Mouse (Mus musculus) adrenal gland, adult (tissue): Measurements from ENCODE around the gene Mdga1.

ENCODE experiments used
- DNase-seq, 2 experiments: peaks; one replicate each; pipeline ENCODE4 v3.0.0; 2022 to 2023; ENCODE audit warnings: low spot score in 1 of 2; ENCODE audit not compliant: inconsistent age in 2 of 2

The Mdga1 gene

DNA sequence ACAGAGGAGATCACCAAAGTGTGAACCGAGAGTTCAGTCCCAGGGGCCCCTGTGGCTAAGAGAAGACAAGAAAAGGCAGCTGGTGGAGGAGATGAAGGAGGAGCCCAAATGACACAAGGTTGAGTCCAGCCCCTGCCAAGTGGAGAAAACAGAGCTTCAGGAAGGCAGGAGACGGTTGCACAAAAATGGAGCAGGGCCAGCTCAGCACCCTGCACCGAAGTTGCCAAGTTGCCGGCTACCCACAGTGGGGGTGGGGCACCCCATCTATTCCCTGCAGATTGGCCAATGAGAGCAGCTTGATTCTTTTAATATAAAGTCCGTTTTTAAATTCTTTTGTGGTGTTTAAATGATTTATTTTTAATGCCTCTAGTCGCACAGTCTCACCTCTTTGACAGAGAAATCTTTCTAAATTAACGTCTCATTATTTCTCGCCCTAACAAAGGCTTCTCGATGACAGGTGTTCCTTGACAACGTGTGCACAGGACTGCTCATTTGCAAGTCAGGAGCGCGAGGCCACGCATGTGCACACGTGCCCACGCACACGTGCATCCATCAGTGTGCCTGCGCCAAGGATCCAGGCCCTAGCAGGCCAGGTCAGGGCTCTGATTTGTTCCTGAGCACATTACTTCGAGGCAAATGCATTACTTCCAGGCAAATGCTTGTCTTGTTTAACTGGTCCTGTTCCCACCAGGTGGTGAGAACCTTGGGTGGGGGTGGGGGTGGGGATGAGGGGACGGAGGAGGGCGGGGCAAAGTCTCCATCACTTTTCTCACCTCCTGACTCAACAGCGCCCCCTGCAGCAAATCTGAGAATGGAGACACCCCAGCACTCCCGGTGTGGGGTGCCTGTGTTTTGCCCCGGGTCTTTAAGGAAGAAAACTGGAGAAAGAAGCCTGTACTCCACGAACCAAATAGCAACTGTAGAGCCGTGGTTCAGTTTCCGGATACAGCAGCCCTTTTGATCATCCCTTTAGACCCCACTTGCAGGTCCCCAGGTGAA lies 44.0 kb downstream of the Mdga1 start:
- no peak for DNase-seq

DNA sequence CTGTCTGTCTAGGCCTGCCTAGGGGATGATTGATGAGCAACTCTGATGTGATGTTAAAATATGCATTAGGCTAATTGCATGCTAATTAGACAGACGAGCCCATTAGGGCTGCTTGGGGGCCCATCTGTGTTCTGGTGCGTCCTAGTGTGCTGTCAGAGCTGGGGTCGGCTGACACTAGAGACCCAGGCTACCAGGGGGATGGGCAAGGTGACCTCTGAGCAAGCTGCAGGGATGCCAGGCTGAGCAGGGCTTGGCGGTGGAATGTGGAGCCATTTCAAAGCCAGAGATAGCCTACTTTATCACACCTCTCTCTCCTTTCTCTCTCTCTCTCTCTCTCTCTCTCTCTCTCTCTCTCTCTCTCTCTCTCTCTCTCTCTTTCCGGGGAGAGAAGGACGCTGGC lies 49.8 kb downstream of the Mdga1 start:
- no peak for DNase-seq

DNA sequence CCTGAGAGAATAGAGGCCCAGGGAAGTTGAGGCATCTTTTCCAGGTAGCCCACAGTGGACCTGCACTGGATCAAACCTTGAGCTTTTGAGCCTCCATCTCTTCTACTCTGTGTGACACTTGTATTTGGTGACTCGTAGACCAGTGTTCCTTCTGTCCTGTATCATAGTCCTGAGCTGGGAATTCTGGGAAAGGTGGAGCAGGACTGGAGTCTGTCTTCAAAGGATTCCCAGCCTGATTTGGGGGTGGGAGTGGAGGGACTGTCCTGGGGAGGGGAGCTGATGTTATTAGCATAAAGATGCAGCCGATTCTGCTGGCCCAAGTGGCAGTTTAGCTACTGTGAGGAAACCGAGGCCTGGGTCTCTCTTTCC lies 50.4 kb downstream of the Mdga1 start:
- no peak for DNase-seq

DNA sequence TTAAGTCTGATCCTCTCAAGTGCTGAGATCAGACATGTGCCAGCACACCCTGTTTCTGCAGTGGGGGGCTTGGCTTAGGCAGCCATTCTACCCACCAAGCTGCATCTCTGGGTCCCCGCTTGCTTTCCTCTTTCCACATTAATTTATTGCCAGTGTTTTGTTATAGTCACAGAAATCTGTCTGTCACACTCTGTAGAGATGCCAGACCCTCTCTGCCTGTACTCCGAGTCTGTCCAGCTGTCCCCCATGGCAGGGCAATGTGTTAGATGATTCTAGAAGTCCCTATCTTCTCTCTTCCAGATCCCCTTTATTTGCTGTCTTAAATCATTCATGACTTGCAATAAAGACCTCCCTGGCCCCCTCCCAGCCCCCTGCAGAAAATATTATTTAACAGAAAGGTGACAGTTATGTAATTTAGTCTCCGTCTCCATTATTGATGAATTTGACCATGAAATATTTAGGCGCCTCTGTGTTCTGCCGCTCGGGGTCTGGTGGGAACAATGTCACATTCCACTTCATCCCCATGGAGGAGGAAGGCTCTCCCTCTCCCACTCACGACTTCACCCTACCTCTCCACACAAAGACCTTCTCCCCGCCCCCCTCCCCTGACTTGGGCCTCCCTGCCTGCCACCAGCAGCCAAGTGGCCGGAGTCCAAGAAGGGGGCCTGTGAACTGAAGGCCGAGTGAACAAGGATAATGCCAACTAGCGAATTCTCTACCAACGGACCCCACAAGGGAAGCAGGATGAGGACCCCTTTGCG lies 50.9 kb downstream of the Mdga1 start:
- DNase-seq, result no peak

DNA sequence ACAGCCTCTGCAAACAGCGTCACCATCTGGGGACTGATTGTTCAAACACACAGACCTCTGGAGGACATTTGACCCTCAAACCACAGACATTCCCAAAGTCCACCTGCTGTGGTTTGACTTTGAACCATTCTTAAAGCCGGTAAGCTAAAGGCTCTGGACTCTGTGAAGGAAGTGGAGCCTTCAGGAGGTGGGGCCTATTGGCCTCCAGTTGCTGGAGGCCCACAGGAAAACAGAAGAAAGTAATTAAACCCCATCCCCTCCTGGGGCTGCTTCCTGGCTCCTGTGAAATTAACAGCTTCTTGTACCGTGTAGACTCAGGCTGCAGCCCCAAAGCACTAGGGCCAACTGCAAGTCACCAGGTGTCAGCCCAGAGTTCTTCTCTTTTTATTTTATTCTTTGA lies 52.9 kb downstream of the Mdga1 start:
- DNase-seq, result no peak

DNA sequence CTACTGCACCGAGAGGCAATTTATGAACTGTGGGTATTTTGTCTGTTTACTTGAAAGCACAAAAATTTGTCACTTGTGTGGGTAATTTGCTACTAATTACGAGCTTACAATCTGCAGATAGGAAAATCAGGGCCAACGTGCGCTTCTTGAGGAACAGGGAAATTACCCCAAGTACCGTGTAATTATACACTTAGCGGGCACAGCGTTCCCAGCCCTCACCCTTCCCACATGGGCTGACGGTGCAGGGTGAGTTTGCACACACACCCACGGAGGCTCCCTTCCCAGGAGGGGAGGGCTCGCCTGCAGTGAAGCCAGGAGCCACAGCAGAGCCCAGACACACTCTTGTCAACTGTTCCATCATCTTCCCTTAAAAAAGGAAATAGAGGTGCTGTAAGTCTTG lies 54.1 kb downstream of the Mdga1 start:
- no peak for DNase-seq

DNA sequence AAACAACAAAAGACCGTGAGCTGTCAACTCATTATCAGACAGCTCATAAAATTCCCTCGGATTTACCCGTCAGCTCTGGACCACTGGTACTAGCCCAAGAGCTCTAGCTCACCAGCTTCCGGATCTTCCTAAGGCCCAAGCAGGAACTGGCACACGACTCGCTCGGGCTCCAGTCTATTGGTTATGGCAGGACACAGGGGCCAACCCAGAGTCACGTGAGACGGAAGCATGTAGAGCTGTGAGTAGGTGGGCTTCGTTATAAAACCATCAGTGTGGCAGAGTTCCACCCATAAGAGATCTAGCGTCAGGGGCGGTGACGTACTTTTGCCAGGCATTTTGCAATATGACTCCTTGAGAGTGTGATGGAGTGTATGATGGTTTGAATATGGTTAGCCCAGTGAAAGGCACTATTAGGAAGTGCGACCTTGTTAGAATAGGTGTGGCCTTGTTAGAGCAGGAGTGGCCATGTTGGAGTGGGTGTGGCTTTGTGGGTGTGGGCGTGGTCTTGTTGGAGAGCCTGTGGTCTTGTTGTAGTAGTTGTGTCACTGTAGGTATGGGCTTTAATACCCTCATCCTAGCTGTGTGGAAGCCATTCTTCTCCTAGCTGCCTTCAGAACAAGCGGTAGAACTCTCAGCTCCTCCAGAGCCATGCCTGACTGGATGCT lies 56.5 kb downstream of the Mdga1 start:
- DNase-seq, result no peak

DNA sequence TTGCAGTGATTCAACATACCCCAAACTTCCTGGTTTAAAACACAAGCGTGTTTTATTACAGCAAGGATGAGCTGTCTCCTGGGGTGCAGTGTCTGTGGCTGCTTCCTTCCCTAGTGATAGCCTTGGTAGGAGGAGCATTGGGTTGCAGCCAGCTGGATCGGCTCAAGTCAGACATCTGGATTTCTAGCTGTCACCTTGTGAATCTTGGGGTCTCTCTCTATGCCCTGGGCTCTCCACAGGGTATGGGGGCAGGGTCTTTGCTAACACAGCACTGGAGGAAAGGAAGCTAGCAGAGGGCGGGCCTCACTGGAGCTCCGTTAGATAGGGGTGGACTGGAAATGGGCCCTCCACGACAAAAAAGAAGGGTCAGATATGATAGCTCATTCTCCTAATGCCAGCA lies 57.2 kb downstream of the Mdga1 start:
- DNase-seq, result peak; percentile 26 to 69

DNA sequence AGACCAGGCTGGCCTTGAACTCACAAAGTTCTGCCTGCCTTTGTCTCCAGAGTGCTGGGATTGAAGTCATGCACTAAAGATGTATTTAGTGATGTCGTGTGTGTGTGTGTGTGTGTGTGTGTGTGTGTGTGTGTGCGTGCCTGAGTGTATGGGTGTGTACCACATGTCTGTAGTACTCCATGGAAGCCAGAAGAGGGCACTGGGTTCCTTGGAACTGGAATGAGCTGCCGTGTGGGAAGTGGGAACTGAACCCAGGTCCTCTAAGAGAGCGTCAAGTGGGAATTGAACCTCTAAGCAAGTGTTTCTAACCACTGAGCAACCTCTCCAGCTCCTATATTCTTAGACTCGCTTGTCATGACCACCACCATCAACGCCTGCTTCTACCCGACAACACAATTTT lies 60.9 kb downstream of the Mdga1 start:
- no peak for DNase-seq

DNA sequence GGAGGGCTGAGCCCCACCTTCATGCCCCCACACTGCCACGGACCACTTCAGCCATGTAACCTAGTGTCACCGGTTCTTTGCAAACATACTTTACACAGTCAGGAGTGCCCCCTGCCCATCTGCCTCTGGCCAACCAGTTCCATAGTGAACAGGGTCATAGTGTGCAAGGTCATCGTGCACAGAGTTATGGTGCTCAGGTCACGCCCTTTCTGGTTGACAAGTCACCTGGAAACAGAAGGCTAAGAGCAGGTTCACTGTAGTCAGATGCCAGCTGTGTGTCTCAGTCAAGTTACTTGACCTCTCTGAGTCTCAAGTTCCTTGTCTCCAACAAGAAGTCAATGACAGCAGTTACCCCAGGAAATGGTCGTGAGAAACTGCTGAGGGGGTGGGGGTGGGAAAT lies 65.2 kb downstream of the Mdga1 start:
- DNase-seq, result no peak

DNA sequence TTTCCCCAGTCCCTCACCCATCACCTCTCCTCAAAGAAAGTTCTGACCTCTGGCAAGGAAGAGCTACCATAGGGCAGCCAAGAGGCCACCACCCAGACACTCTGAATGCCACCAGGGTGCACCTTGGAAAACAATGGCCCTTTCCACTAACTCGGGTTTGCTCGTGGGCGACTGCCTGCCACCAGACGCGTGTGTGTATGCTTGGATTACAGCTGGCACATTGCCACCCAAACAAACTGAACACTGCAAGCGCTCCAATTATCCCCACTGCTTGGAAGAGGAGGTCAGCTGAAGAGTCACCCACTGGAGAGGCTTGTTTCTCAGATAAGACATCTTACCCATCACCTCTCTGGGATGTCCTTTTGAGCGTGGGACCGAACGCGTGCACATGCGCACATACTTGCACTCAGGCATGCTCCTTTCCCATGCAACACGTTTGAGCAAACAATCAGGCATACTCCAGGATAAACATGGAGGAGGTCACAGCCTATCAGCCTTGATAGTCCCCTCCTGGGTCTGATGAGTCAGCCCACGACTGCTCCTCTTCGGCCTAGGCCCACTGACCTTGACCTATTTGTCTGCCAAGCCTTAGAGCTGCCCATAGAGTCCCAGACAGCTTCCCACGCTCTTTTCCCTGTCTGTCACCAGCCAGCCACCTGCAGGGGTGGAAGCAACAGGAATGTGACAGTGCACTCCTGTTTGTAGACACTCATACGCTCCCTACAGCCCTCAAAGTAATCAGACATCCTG lies 67.3 kb downstream of the Mdga1 start:
- peak; percentile 66 to 80 for DNase-seq

DNA sequence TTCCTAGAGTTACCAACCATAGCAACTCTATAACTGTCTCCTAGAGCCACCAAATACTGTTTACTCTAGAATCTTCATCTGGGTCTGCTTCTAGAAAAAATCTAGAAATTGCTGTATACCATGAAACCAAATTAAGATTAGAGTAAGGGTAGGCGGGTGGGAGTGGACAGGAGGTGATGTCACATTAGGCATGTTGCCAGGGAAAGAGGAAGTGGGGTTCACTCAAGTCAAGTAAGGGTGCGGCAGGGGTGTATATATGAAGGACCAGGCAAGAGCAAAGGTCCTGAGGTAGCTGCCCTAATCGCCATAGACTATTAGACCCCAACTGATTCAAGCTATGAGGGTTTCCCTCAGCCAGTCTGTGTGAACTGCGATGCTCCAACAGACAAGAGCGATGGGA lies 69.6 kb downstream of the Mdga1 start:
- DNase-seq, result no peak

DNA sequence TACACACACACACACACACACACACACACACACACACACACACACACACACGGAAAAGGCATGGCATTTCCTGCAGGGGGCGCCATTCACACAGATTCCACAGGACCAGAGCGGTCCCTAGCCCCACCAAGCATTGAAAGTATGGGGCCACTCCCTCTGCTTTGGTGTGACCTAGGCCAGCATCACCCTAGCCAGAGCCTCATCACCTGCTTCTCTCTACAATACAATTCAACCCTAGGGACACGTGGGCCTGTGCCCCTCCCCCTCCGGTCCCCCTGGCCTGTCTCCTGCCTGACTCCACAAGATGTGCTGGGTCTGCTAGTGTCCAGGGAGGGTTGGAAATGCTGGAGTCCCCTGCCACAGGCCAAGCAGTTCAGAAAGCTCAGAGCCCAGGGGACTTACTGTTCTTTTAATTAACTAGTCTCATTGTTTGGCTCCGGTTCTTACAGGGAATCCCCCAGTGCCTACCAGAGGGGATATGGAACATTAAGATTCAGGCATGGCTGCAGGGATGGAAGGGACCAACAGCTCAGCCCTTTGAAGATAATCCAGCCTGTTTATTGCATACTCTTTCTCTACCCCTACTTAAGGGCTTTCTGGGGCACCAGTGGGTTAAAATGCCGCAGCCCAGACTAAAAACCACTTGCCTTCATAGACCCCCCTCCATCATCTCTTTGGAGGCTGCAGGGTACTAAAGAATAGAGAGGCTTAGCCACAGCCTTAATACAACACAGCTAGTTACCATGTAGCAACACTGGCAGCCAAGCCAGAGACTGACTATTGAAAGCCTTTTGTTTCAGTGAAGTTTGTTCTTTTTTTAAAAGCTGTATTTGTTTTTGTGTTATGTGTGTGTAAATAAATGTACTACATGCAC lies 73.5 kb downstream of the Mdga1 start:
- DNase-seq, result peak in 1 of 2 experiments; percentile 59

DNA sequence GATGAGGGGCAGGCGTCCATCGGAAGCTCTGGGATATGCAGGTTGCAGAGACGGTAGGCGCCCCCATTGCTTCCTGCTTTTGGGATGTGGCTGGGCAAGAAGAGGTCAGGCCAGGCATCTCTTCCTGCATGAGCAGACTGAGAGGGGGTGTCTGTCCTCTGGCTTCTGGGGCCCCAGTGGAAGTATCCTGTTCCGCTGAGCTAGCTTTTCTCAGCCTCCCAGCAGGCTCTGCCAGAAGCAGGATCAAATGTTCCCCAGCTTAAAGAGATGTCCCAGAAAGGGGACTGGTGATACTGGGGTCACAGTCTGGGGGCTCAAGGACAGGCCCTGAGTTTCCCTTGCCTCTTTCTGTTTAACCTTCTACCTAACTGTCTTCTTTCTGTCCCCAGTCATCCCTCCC lies 74.3 kb downstream of the Mdga1 start:
- DNase-seq, result no peak

DNA sequence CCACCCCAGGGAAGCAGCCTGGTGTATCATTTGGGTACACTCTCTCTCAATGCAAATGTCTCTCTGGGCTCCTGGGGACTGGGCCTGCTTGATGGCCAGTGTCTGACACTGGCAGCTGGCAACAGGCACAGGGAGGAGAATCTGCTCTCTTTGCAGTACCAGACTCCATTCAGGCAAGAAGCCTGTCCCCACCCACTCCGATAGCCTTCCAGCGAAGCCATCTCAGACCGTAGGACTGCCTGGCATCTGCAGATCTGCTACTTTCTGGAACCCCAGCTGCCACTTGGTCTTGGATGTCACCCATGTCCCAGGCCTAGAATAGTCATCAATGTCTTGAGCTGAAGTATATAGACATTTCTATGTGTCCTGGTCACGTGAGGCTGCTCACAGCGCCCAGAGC lies 74.9 kb downstream of the Mdga1 start:
- no peak for DNase-seq

DNA sequence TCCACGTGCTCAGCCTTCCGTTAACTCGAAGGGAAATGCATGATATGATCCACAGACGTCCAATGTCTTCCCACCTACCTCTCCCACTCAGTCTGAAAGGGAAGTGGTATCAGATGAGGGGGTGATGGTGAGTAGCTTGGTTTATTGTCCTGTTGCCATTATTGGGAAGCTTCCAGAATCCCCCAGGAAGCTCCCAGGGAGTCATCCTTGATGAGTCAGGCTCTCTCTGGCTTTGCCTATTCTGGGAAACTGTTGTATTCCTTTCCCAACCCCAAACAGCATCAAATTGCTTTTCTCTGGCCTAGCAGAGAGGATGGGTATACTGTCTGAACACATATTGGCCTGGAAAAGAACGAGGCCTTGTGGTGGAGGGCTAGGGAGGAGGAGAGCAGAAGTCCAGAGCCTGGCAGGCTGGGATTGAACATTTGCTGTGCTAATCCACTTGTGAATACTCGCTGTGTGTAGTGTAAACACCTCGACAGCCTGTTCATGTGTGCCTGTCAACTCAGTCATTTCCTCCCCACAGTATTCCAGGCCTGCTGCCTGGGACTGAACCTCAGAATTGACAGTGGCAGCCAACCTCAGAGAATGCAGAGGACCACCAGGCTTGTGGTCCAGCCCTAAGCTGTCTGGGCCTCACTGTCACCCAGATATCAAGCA lies 79.3 kb downstream of the Mdga1 start:
- no peak for DNase-seq

DNA sequence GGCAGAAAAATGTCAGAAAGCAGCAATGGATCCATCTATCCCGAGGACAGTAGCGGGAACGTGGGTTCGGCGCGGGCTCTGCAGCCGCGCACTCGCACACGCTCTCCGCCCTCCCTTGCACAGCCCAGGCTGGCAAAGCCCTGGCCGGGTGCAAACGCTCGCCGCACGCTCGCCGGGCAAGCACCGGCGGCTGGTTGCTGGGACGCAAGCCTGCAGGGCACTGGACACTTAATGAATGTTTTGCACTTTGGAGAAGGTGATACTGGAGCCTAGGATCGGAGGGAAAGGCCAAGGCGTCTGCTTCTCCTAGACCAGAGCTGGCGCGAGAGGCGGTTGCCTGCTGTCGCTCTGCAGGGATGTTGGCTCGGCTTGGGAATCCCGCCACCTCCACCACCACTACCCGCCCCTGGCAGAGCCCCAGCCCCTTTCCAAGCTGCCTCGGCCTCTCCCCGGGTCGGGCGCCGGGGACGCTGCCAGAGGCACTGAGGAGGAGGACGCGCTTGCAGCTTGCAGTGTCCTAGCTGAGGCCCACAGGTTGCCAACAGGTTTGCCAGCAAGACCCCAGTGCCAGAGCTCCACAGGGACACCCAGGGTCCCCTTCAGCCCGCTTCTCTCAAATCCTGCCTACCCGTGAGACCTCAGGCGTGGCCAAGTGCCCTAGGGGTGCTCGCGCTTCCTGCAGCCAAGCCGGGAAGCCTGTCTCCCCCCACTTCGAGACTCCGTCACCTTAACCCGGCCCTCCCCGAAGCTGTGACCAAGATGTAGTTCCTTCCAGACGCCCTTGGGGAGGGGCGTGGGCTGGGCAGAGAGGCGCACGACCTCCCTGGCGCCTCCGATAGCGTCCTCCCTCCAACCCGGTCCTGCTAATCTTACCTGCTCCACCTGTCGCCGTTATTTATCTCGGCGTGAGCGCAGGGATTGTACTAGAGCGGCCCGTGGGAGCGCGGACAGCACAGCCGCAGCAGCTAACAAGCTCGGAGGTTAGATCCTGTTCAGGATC lies 80.6 kb downstream of the Mdga1 start:
- peak; percentile 26 to 74 for DNase-seq
